Mouse (Mus musculus) liver, embryonic 14.5 days (tissue): Measurements from ENCODE around the gene Trim17. TPM values are rescaled to one million over a fixed set of nuclear protein-coding genes. Genes with fewer than 3 reads are reported as not detected.

Experiments
- ATAC-seq: fragments of 200-750 bp; cut with Nextera tagmentation; 2 replicates; pipeline ENCODE4 v1.8.0; 2017; ENCODE audit warnings: moderate number of reproducible peaks, mild to moderate bottlenecking, moderate library complexity; ENCODE audit not compliant: insufficient read depth
- DNase-seq, 3 experiments: peaks; one replicate each; pipeline ENCODE4 v3.0.0-alpha.2; 2012 to 2013; ENCODE audit warnings: low read depth in 3 of 3, low spot score in 3 of 3
- H3K27ac ChIP-seq: fragments of 300-500 bp; sonication (generic); 2 replicates; pipeline ENCODE4 v1.5.1; 2014; ENCODE audit warnings: moderate library complexity, mild to moderate bottlenecking, control low read depth, inconsistent platforms
- H3K27me3 ChIP-seq: fragments of 300-500 bp; sonication (generic); 2 replicates; pipeline ENCODE4 v1.6.1; 2014; ENCODE audit warnings: mild to moderate bottlenecking, low read length, moderate library complexity; ENCODE audit not compliant: control insufficient read depth, insufficient read depth
- H3K36me3 ChIP-seq: fragments of 300-500 bp; sonication (generic); replicated peaks from 2 replicates; pipeline ENCODE4 v1.6.1; 2014; ENCODE audit warnings: low read depth; ENCODE audit not compliant: control insufficient read depth, insufficient read depth
- H3K4me1 ChIP-seq, 2 experiments: fragments of 200-500 bp in 1 of 2; fragments of 300-500 bp in 1 of 2; sonication (generic) in 1 of 2; replicated peaks; 2 replicates each; pipeline ENCODE4 v1.6.1; 2012 to 2014; ENCODE audit warnings: antibody characterized with exemption in 1 of 2, inconsistent platforms in 1 of 2, low read length in 1 of 2; ENCODE audit not compliant: control insufficient read depth in 2 of 2, insufficient read depth in 2 of 2
- H3K4me2 ChIP-seq: fragments of 300-500 bp; sonication (generic); 2 replicates; pipeline ENCODE4 v1.6.1; 2014; ENCODE audit warnings: low read depth, mild to moderate bottlenecking, control low read depth, moderate library complexity
- H3K4me3 ChIP-seq, 2 experiments: fragments of 200-500 bp in 1 of 2; fragments of 300-500 bp in 1 of 2; sonication (generic) in 1 of 2; 2 replicates each; pipeline ENCODE4 v1.5.1; 2012 to 2014; ENCODE audit warnings: low read depth in 2 of 2, low read length in 2 of 2, mild to moderate bottlenecking in 2 of 2, control low read depth in 1 of 2, inconsistent platforms in 1 of 2, moderate library complexity in 1 of 2; ENCODE audit not compliant: insufficient read depth in 1 of 2
- H3K9ac ChIP-seq: fragments of 300-500 bp; sonication (generic); replicated peaks from 2 replicates; pipeline ENCODE4 v1.6.1; 2014; ENCODE audit warnings: mild to moderate bottlenecking, control low read depth, moderate library complexity
- H3K9me3 ChIP-seq: fragments of 300-500 bp; sonication (generic); 2 replicates; pipeline ENCODE4 v1.6.1; 2016; ENCODE audit warnings: low read length, mixed read lengths; ENCODE audit not compliant: control insufficient read depth
- CTCF ChIP-seq: IDR thresholded peaks from 2 replicates; pipeline ENCODE4 v1.5.1; 2016; ENCODE audit warnings: antibody characterized with exemption, low read depth, control low read depth
- EP300 ChIP-seq: IDR thresholded peaks from 2 replicates; pipeline ENCODE4 v1.6.1; 2016; ENCODE audit warnings: antibody characterized with exemption, low read depth
- WGBS: fragments of 180-500 bp; shearing (Covaris S2); extraction: QIAGEN DNeasy Blood & Tissue Kit; methylation state at CpG from one replicate; pipeline ENCODE4 v1.1.7; 2014; ENCODE audit not compliant: insufficient replicate concordance; 5-methylcytosine and 5-hydroxymethylcytosine counted together
- polyA plus RNA-seq, 2 experiments: library from polyadenylated mRNA; depleted of rRNA in 1 of 2; stranded (reverse) in 1 of 2; unstranded in 1 of 2; fragments of >200 nt; fragmentation: Nextera tagmentation in 1 of 2; extraction: Ambion mirVana in 1 of 2; gene quantifications; 2 replicates each; pipeline versions ENCODE4 v1.2.1 to v1.2.3; 2012 to 2014

The Trim17 gene
- polyA plus RNA-seq, 2 experiments = 0.06 to 0.14 TPM

GRCm38 (mm10) chr11:58927053-58927452, 27.4 kb upstream of the Trim17 start:
- ATAC-seq (no peak), DNase-seq (no peak)
- H3K4me2 ChIP-seq = peak overlapping the region; percentile 64
- H3K27ac ChIP-seq = no peak overlapping the region; the same call in 1 of the 2 replicates
- no peaks in the 10 kb centered on the region for H3K9me3 ChIP-seq
- H3K36me3 ChIP-seq = peaks cover 29% of the 10 kb centered on the region
- no peak overlapping the region for H3K4me3 ChIP-seq
- peaks cover 33 to 34% of the 10 kb centered on the region in 2 experiments for H3K4me1 ChIP-seq
- H3K9ac ChIP-seq = no peak overlapping the region
- 55% methylated on average over 2 of the region's 2 CpGs for WGBS
- H3K27me3 ChIP-seq = no peaks in the 10 kb centered on the region
- TF ChIP-seq EP300 (no peak), CTCF (no peak)

GRCm38 (mm10) chr11:58927790-58928651, 26.5 kb upstream of the Trim17 start:
- Histone ChIP-seq H3K4me1 (peaks cover 33 to 34% of the 10 kb centered on the region in 2 experiments), H3K4me3 (peak overlapping the region; percentile 43 to 57), H3K9me3 (no peaks in the 10 kb centered on the region), H3K4me2 (peak overlapping the region; percentile 64), H3K27ac (peak overlapping the region; percentile 67), H3K27me3 (no peaks in the 10 kb centered on the region), H3K36me3 (peaks cover 28% of the 10 kb centered on the region), H3K9ac (peak overlapping the region; percentile 55)
- TF ChIP-seq CTCF = peak; percentile 95
- TF ChIP-seq EP300 = peak; percentile 32; the same call in 1 of the 2 replicates
- peak in 1 of 3 experiments; percentile 77 for DNase-seq
- WGBS = 2% methylated on average over 20 of the region's 20 CpGs
- ATAC-seq = peak; percentile 80

GRCm38 (mm10) chr11:58929055-58929454, 25.4 kb upstream of the Trim17 start:
- TF ChIP-seq CTCF = no peak
- no peak for TF ChIP-seq EP300

GRCm38 (mm10) chr11:58929641-58930040, 24.8 kb upstream of the Trim17 start:
- peaks cover 34% of the 10 kb centered on the region for H3K36me3 ChIP-seq
- no peak for ATAC-seq
- H3K27me3 ChIP-seq = no peaks in the 10 kb centered on the region
- DNase-seq = no peak
- WGBS = 48% methylated on average over 3 of the region's 3 CpGs
- TF ChIP-seq EP300 = no peak
- TF ChIP-seq CTCF = no peak
- peak overlapping the region; percentile 67 for H3K27ac ChIP-seq
- H3K4me1 ChIP-seq = peaks cover 33 to 34% of the 10 kb centered on the region in 2 experiments
- H3K9me3 ChIP-seq = no peaks in the 10 kb centered on the region
- H3K9ac ChIP-seq = 0 out of 2 replicates have a peak overlapping the region, but pooled peaks have one; percentile 15
- no peak overlapping the region for H3K4me3 ChIP-seq
- H3K4me2 ChIP-seq = no peak overlapping the region; the same call in 1 of the 2 replicates

More at GRCm38 (mm10) chr11:58929055-58929454, 25.4 kb upstream of the Trim17 start:
- no peak overlapping the region for H3K4me2 ChIP-seq
- DNase-seq = no peak
- ATAC-seq = no peak
- no peak overlapping the region for H3K9ac ChIP-seq
- H3K4me3 ChIP-seq = no peak overlapping the region
- 60% methylated on average over 4 of the region's 4 CpGs for WGBS
- no peaks in the 10 kb centered on the region for H3K9me3 ChIP-seq
- no peaks in the 10 kb centered on the region for H3K27me3 ChIP-seq
- peak overlapping the region; percentile 67 for H3K27ac ChIP-seq
- peaks cover 29% of the 10 kb centered on the region for H3K36me3 ChIP-seq
- peaks cover 33 to 34% of the 10 kb centered on the region in 2 experiments for H3K4me1 ChIP-seq

- Histone ChIP-seq H3K9me3 (no peaks in the 10 kb centered on the region), H3K4me2 (peak overlapping the region; percentile 8), H3K27me3 (no peaks in the 10 kb centered on the region), H3K27ac (peak overlapping the region; percentile 67), H3K9ac (no peak overlapping the region; the same call in 1 of the 2 replicates), H3K4me1 (peaks cover 33 to 34% of the 10 kb centered on the region in 2 experiments), H3K4me3 (no peak overlapping the region), H3K36me3 (peaks cover 37% of the 10 kb centered on the region)
- TF ChIP-seq EP300 = peak; percentile 45
- peak; percentile 56 for TF ChIP-seq CTCF
- 12% methylated on average over 3 of the region's 3 CpGs for WGBS
- ATAC-seq (peak; percentile 56), DNase-seq (no peak)
Observed at GRCm38 (mm10) chr11:58930254-58930653, 24.2 kb upstream of the Trim17 start.
